Mouse (Mus musculus) heart, postnatal 0 days (tissue): ENCODE results near the gene Atp2c2. TPM values are rescaled to one million over a fixed set of nuclear protein-coding genes. Genes with fewer than 3 reads are reported as not detected.

Experiments used
- ATAC-seq: fragments of 200-750 bp; cut with Nextera tagmentation; 2 replicates; pipeline ENCODE4 v1.8.0; 2017; ENCODE audit warnings: low read depth, moderate number of reproducible peaks, moderate library complexity; ENCODE audit not compliant: insufficient read depth
- DNase-seq: peaks from one replicate; pipeline ENCODE4 v3.0.0-alpha.2; 2016; ENCODE audit warnings: low spot score
- H3K27ac ChIP-seq: fragments of 300-500 bp; sonication (generic); 2 replicates; pipeline ENCODE4 v1.5.1; 2014; ENCODE audit warnings: low read depth, mild to moderate bottlenecking
- H3K27me3 ChIP-seq: fragments of 300-500 bp; sonication (generic); 2 replicates; pipeline ENCODE4 v1.6.1; 2014; ENCODE audit warnings: low read length, mixed read lengths; ENCODE audit not compliant: control insufficient read depth, insufficient read depth
- H3K36me3 ChIP-seq: fragments of 300-500 bp; sonication (generic); replicated peaks from 2 replicates; pipeline ENCODE4 v1.6.1; 2014; ENCODE audit warnings: low read length, mixed read lengths; ENCODE audit not compliant: control insufficient read depth, insufficient read depth
- H3K4me1 ChIP-seq: fragments of 300-500 bp; sonication (generic); 2 replicates; pipeline ENCODE4 v1.6.1; 2014; ENCODE audit warnings: antibody characterized with exemption; ENCODE audit not compliant: control insufficient read depth, insufficient read depth
- H3K4me2 ChIP-seq: fragments of 300-500 bp; sonication (generic); 2 replicates; pipeline ENCODE4 v1.6.1; 2014; ENCODE audit warnings: low read depth, mild to moderate bottlenecking, low read length, moderate library complexity
- H3K4me3 ChIP-seq: fragments of 300-500 bp; sonication (generic); 2 replicates; pipeline ENCODE4 v1.5.1; 2014; ENCODE audit warnings: low read depth, low read length
- H3K9ac ChIP-seq: fragments of 300-500 bp; sonication (generic); replicated peaks from 2 replicates; pipeline ENCODE4 v1.6.1; 2014; ENCODE audit warnings: low read depth, low read length, mixed read lengths
- H3K9me3 ChIP-seq: fragments of 300-500 bp; sonication (generic); replicated peaks from 2 replicates; pipeline ENCODE4 v1.6.1; 2016; ENCODE audit warnings: low read length; ENCODE audit not compliant: control insufficient read depth
- CTCF ChIP-seq: IDR thresholded peaks from 2 replicates; pipeline ENCODE4 v1.5.1; 2016; ENCODE audit warnings: antibody characterized with exemption, control low read depth, low read depth
- EP300 ChIP-seq: IDR thresholded peaks from 2 replicates; pipeline ENCODE4 v1.6.1; 2016; ENCODE audit warnings: antibody characterized with exemption, low read depth
- WGBS: fragments of 180-500 bp; shearing (Covaris S2); extraction: QIAGEN DNeasy Blood & Tissue Kit; methylation state at CpG from one replicate; pipeline ENCODE4 v1.1.7; 2014; 5-methylcytosine and 5-hydroxymethylcytosine counted together
- polyA plus RNA-seq: library from polyadenylated mRNA; unstranded; fragments of >200 nt; fragmentation: Nextera tagmentation; extraction: Ambion mirVana; gene quantifications from 2 replicates; pipeline ENCODE4 v1.2.1, GENCODE M21; 2015
- total RNA-seq: library from RNA; depleted of rRNA; stranded (reverse); fragments of >200 nt; gene quantifications from 2 replicates; pipeline ENCODE4 v1.2.3, GENCODE M21; 2014; ENCODE audit warnings: low replicate concordance

Gene Atp2c2
- total and polyA plus RNA-seq, 2 experiments from 2014 or later: 0.12 TPM; not detected in 1

- H3K9ac ChIP-seq: no peak overlapping the region
- H3K4me2 ChIP-seq: no peak overlapping the region
- ATAC-seq (no peak), DNase-seq (no peak)
- H3K4me3 ChIP-seq: no peak overlapping the region
- no peaks in the 10 kb centered on the region for H3K36me3 ChIP-seq
- H3K27me3 ChIP-seq: 0 out of 2 replicates have a peak, but pooled peaks cover 3% of the 10 kb centered on the region
- TF ChIP-seq EP300 (no peak), CTCF (no peak)
- WGBS: 38% methylated on average over 4 of the region's 4 CpGs
- no peaks in the 10 kb centered on the region for H3K9me3 ChIP-seq
- H3K4me1 ChIP-seq: no peaks in the 10 kb centered on the region
- H3K27ac ChIP-seq: no peak overlapping the region
Measured at GRCm38 (mm10) chr8:119787341-119787740, 87.5 kb downstream of the Atp2c2 start.

GRCm38 (mm10) chr8:119788607-119789381 lies 89.0 kb downstream of the Atp2c2 start:
- Histone ChIP-seq H3K4me3 (no peak overlapping the region), H3K27ac (no peak overlapping the region), H3K9me3 (no peaks in the 10 kb centered on the region), H3K4me1 (no peaks in the 10 kb centered on the region), H3K9ac (no peak overlapping the region), H3K4me2 (no peak overlapping the region), H3K36me3 (no peaks in the 10 kb centered on the region), H3K27me3 (0 out of 2 replicates have a peak, but pooled peaks cover 3% of the 10 kb centered on the region)
- TF ChIP-seq EP300 (no peak), CTCF (no peak)
- DNase-seq (no peak), ATAC-seq (no peak)
- 74% methylated on average over 9 of the region's 9 CpGs for WGBS

- no peak overlapping the region for H3K4me2 ChIP-seq
- ATAC-seq (no peak), DNase-seq (no peak)
- no peak overlapping the region for H3K9ac ChIP-seq
- H3K4me3 ChIP-seq: no peak overlapping the region
- TF ChIP-seq EP300 (no peak), CTCF (no peak)
- 0 out of 2 replicates have a peak, but pooled peaks cover 3% of the 10 kb centered on the region for H3K27me3 ChIP-seq
- H3K36me3 ChIP-seq: no peaks in the 10 kb centered on the region
- no peaks in the 10 kb centered on the region for H3K9me3 ChIP-seq
- no peak overlapping the region for H3K27ac ChIP-seq
- no peaks in the 10 kb centered on the region for H3K4me1 ChIP-seq
- WGBS: 85% methylated on average over 7 of the region's 7 CpGs
Measured at GRCm38 (mm10) chr8:119789581-119789980, 89.8 kb downstream of the Atp2c2 start.

- Histone ChIP-seq H3K9me3 (no peaks in the 10 kb centered on the region), H3K4me1 (no peaks in the 10 kb centered on the region), H3K36me3 (no peaks in the 10 kb centered on the region), H3K4me2 (no peak overlapping the region), H3K9ac (no peak overlapping the region), H3K27me3 (0 out of 2 replicates have a peak, but pooled peaks cover 3% of the 10 kb centered on the region), H3K27ac (no peak overlapping the region), H3K4me3 (no peak overlapping the region)
- DNase-seq: no peak
- peak; percentile 47 for ATAC-seq
- no peak for TF ChIP-seq CTCF
- no peak for TF ChIP-seq EP300
- WGBS: 48% methylated on average over 16 of the region's 16 CpGs
Measured at GRCm38 (mm10) chr8:119791804-119792704, 92.2 kb downstream of the Atp2c2 start.

GRCm38 (mm10) chr8:119794689-119795088 lies 94.9 kb downstream of the Atp2c2 start:
- 45% methylated on average over 7 of the region's 7 CpGs for WGBS
- Histone ChIP-seq H3K27ac (no peak overlapping the region), H3K27me3 (no peaks in the 10 kb centered on the region)

More at GRCm38 (mm10) chr8:119794689-119795088, 94.9 kb downstream of the Atp2c2 start:
- H3K4me1 ChIP-seq: no peaks in the 10 kb centered on the region
- no peaks in the 10 kb centered on the region for H3K9me3 ChIP-seq
- no peak overlapping the region for H3K4me2 ChIP-seq
- no peak overlapping the region for H3K9ac ChIP-seq
- no peak overlapping the region for H3K4me3 ChIP-seq
- TF ChIP-seq CTCF (no peak), EP300 (no peak)
- ATAC-seq: no peak
- H3K36me3 ChIP-seq: no peaks in the 10 kb centered on the region
- DNase-seq: no peak
